Mouse (Mus musculus): ENCODE results near the gene Trpm3. TPM values are rescaled to one million over a fixed set of nuclear protein-coding genes. Genes with fewer than 3 reads are reported as not detected.

Gene Trpm3
- total RNA-seq, 2 experiments from 2014 or later = 1.3 to 1.7 TPM

DNA sequence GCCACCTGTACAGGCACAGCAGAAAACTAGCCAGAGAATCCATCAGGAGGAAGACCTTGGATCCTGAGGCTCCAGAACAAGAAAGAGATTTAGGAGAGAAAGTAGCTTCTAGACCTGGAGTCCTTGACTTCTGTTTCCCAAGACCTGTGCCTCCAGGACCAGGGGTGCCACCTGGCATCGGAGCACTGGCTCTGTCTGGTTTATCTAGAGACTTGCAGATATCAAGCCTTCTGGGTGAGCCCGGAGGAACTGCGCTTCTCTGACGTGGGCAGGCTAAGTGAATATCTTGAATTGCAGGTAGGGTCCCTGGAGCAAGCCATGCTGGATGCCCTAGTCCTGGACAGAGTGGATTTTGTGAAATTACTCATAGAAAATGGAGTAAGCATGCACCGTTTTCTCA lies 746.2 kb downstream of the Trpm3 start:
- intact Hi-C loops (cut with DNase I) = loop anchor here (10.0 kb wide), 1 partner anchor 250 kb away; no protein-coding TSS in a partner anchor
- DNase-seq = no peak

DNA sequence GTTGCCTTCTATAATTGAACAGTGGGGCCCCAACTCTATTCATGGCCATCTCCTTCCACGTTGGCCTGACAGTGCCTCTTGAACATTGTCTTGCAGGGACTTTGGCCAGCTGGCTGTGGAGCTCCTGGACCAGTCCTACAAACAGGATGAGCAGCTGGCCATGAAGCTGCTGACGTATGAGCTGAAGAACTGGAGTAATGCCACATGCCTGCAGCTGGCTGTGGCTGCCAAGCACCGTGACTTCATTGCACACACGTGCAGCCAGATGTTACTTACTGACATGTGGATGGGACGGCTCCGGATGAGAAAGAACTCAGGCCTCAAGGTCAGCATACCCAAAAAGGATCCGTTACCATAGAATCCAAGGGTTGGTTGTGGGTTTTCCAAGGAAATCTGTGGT lies 763.0 kb downstream of the Trpm3 start:
- intact Hi-C loops (cut with DNase I) = no loop called here
- DNase-seq = peak; percentile 52 to 55

DNA sequence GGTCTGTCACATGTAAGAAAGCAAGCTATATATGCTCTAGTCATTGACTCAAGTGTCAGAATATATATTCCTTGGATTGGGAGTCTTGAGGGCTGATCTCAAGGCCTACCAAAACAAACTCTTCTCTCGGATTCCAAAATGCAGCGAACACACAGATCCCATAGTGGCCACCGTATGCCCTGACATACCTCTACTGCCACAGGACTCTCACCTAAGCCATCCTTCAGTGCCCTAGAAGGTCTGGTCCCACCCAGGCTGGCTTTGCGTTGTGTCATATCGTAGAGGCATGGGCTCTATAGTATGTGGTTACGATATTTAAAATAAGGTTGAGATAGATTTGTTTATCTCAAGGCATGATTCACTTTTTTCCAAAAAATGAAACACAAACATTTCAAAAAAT lies 763.5 kb downstream of the Trpm3 start:
- intact Hi-C loops (cut with DNase I) = no loop called here
- DNase-seq = no peak

DNA sequence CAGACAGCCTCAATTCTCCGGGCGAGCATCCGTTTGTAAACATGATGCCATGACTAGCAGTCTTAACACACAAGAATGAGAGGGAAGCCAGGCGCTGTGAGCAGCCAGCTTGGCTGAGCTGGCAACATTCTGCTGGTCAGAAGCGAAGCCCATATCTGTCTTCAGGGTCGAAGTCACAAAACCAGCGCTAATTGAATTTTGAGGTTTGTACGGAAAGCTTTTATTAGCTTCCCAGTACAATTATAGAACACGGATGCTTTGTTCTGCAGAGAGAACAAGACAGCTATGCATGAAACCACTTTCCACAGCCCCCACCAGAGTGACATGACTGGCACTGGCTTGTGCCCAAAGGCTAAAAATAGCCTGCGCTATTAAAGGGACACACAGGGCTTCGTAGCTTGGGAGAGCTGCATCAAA lies 766.2 kb downstream of the Trpm3 start:
- intact Hi-C loops (cut with DNase I) = no loop called here
- DNase-seq = peak; percentile 59 to 60

DNA sequence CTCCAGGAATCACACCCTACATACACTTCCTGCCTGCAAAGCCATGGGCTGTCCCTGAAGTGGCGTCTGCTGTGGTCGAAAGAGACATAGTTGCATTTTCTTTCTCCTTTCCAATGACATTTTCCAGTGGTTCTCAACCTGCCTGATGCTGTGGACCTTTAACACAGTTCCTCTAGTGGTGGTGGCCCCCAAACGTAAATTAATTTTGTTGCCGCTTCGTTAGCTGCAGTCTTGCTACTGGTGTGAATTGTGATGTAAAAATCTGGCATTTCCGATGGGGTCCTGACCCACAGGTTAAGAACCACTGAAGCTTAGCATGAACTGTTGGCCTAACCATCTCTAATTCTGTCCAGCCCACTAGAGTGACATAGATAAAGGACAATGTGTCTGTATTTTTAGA lies 771.8 kb downstream of the Trpm3 start:
- DNase-seq = no peak
- intact Hi-C loops (cut with DNase I) = no loop called here

- intact Hi-C loops (cut with DNase I) = no loop called here
- no peak for DNase-seq
Observed at GRCm38 (mm10) chr19:22912971-22913370, 774.1 kb downstream of the Trpm3 start.

DNA sequence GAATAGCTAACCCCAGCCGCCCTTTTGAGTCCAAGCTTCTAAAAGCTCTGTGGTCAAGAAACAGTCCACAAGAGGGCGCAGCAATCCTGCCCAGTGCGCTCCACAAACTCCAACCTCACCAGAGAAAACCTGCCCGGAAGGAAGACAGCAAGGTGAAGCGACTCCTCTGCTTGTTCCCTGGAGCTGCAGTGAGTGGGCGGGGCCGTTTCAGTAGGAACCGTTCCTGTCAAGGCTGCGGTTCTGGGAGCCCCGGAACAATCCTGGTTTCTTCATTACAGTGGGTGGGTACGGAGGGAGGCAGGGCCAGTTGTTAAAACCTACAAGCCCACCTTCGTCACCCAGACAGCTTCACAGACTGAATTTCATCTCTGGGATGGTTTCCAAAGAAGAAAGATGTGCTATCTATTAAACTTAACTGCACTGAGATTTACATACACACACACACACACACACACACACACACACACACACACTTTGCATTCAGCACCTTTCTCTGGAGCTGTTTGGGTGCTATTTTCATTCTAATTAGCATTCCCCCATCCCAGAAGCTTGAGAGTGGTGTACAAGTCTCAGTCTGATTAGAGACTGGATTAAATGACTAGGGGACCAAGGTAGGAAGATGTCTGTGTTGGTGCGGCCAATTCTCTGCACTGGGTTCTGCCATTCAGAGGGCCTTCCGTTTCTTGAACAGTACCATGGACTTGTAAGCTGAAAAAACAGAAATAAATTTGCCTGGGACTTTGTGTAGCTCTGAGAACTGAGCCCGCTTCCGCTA lies 777.2 kb downstream of the Trpm3 start:
- peak; percentile 83 to 85 for DNase-seq
- intact Hi-C loops (cut with DNase I) = loop anchor here (1.0 to 5.0 kb wide), 8 partner anchors 24 to 606 kb away; no protein-coding TSS in a partner anchor

DNA sequence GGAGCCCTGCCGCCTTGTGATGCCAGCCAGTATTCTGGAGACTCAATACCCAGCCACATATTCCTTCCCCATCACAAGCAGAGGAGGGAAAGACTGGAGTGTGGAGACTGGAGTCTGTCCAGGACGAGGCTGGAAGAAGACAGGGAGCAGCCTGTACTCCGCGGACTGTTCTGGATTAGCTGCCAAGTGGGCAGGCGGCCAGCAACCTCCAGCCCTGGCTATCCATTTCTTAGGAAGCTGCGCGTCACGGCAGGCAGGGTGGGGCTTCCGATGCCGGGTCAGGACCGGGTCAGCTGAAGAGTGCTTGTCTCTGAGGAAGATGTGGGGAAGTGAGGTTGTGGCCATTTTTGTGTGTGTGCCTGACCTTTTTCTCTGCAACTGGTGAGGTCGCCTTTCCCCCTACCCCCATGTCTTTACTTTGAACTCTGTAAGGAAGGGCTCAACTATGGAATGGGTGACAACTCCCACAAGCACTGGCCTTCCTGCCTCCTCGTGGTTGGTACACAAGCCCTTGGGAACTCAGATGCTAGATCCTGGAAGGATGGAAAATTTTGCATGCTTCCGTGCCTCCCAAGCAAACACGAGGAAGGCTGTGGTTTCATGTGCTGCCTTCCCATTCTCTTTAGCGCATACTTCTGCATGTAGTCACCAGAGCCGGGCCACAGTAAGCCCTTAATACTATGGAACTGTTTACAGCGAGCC lies 777.9 kb downstream of the Trpm3 start:
- intact Hi-C loops (cut with DNase I) = loop anchor here (1.0 to 5.0 kb wide), 6 partner anchors 24 to 606 kb away; no protein-coding TSS in a partner anchor
- peak; percentile 99 for DNase-seq

GRCm38 (mm10) chr19:22917345-22917735 lies 778.5 kb downstream of the Trpm3 start:
- DNase-seq = no peak
- intact Hi-C loops (cut with DNase I) = loop anchor here (2.0 to 5.0 kb wide), 4 partner anchors 90 to 605 kb away; no protein-coding TSS in a partner anchor

- intact Hi-C loops (cut with DNase I) = no loop called here
- DNase-seq = no peak
Observed at GRCm38 (mm10) chr19:22920949-22921348, 782.1 kb downstream of the Trpm3 start.

DNA sequence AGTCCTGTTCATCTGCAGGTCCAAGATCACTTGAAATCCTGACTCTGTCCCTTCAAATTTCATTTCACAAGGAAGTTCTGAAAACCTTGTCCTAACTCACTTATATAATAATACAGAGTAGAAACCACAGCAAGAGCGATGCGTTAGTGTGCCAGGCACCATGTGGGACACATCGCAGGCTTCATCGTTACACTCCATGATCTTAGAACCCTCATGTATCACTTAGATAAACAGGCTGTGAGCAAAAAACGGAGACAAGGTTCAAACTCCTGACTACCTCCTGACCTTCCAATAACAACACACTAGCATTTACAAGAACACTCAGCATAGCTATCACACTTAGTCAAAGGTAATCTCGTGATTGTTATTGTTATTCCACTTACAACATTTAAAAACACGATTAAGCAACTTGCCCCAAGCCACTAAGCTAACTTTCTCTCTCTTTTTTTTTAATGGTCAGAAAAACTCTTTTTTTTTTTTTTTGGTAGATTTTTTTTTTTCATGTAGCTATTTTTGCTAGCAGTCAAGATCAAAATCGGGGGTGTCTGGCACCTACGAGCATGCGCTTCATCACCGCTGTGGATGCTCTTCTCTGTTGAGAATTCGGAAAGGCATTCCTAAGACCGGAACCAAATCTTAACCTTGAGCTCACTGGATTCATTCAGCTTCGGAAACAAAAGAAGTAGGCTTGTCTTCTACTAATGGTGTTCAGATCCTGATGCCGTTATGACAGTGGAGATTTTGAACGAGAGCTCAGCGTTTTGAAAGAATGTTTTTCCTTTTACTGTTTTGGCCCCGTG lies 784.2 kb downstream of the Trpm3 start:
- intact Hi-C loops (cut with DNase I) = no loop called here
- no peak for DNase-seq

GRCm38 (mm10) chr19:22925284-22925683 lies 786.4 kb downstream of the Trpm3 start:
- no peak for DNase-seq
- intact Hi-C loops (cut with DNase I) = no loop called here

- DNase-seq = peak in 1 of 2 experiments; percentile 42
- intact Hi-C loops (cut with DNase I) = no loop called here
Observed at GRCm38 (mm10) chr19:22926753-22927152, 787.9 kb downstream of the Trpm3 start.

DNA sequence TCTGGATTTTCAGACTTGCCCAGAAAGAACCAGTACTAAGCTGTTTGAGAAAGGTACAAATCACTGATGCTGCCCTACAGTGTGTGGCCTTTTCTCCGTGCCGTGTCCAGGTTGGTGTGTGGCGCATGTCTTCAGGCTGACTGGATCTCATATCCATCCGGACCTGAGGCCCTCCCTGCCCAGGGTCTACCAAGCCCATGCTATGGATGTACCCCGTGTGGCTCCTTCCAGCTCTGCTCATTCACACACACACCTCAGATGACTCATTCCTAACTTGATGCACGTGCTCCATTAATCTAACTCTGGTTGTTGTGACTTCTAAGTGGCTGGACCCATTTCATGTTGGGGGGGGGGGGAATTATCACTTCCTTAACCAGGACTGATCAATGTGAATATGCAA lies 789.5 kb downstream of the Trpm3 start:
- intact Hi-C loops (cut with DNase I) = no loop called here
- no peak for DNase-seq

DNA sequence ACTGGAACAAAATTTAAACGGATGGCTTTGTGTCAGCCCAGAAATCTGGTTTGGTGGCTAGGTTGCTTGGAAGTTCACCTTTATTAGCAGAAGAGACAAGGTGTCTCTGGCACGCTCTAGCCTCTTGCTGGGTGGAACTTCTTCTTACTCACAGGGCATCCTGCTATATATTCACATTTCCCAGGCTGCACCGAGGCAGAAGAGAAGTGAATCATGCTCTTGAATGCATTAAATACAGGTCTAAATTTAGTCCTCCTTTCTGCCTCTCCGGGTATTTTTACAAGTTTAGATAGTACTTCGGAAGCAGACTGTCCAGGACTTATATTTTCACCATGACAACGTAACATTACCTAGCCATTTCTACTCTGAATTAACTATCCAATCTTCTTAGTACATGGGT lies 790.9 kb downstream of the Trpm3 start:
- no peak for DNase-seq
- intact Hi-C loops (cut with DNase I) = no loop called here

DNA sequence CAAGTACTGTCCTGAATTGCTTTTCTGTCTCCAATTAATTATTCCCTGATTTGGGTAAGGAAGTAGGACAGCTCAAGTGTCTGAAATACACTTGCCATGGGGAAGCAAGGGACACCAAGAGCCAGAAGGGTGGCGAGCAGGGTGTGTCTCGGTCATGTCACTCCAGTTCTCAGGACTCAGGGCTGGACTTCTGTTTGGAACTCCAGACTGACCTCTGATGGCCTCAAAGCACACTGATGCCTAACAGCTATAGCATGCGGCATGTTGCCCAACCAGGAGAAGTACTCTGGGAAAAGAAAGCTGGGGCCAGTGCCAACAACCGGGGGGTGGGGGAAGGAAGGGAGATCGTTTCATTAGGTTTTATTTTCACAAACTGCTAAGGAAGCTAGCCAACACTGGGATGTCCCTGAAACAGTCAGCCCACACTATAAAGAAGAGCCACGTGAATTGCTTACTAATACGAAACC lies 791.6 kb downstream of the Trpm3 start:
- DNase-seq = peak; percentile 50 to 65
- intact Hi-C loops (cut with DNase I) = no loop called here

GRCm38 (mm10) chr19:22931006-22931405 lies 792.2 kb downstream of the Trpm3 start:
- DNase-seq = no peak
- intact Hi-C loops (cut with DNase I) = no loop called here

- DNase-seq = no peak
- intact Hi-C loops (cut with DNase I) = loop anchor here (5.0 kb wide), 1 partner anchor 217 kb away; no protein-coding TSS in a partner anchor
Observed at GRCm38 (mm10) chr19:22935067-22935466, 796.2 kb downstream of the Trpm3 start.

DNA sequence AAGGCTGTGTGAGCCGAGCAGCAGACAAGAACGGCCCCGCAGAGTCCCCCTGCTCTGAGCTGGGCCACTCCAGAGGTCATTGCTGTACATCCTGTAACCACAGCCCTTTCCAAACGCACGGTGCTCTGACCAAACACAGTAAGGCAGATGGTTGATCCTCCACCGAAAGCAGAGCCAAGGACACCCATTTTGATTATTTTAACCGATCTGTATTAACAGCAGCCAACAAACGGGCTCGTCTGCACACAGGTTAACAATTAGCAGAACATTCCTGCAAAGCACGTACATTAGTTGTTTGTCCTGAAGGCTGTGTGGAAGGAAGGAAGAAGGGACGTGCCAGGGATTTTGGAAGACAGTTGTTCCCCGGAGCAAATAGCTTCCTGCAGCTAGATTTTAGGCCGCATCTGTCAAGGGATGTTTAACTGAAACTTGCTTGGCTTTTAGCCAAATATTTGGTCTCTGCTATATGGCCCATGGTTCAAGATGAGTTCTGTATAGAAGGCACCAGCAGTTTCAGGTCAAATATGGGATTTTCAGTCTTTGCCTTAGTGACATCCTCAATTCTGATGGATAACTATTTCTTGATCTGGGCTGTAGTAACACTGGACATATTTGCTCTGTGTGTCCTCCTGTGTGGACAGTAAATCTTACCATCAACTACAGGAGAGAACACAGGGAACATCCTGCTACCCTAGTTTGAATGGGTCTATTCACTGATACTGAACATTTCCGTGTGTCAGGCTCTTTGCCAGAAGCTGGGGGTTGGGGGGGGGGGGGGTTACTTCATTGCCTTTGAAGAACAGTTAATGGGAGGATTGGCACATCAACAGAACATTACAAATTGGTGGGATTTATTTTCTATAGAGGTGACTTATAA lies 800.2 kb downstream of the Trpm3 start:
- DNase-seq = peak in 1 of 2 experiments; percentile 34
- intact Hi-C loops (cut with DNase I) = loop anchor here (5.0 kb wide), 1 partner anchor 213 kb away; no protein-coding TSS in a partner anchor

DNA sequence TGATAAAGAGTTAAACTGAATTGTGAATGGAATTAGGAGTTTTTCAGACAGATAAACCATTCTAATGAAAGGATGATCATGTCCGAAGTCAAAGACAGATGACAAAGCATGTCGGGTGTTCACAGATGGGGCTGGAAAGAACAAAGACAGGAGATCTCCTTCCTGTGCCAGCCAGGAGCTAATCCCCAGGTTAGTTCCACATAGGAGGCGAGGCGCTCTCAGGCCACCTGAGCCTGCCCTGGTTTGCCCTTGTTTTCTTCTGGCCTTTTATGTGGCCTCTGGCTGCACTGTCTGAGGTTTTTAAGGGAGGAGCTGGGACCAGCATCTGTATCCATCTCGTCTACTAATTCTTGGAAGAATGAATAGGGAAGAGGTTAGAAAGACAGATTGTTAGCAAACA lies 801.0 kb downstream of the Trpm3 start:
- DNase-seq = no peak
- intact Hi-C loops (cut with DNase I) = loop anchor here (1.0 to 5.0 kb wide), 4 partner anchors 24 to 285 kb away; no protein-coding TSS in a partner anchor
